Mouse (Mus musculus) stomach, postnatal 0 days (tissue): ENCODE data around the gene Kmt5c.

ENCODE experiments used
- CTCF ChIP-seq: IDR thresholded peaks from 2 replicates; pipeline ENCODE4 v1.5.1; 2016; ENCODE audit warnings: antibody characterized with exemption, low read depth, mild to moderate bottlenecking, moderate library complexity
- EP300 ChIP-seq: optimal IDR thresholded peaks from 2 replicates; pipeline ENCODE3; 2016; ENCODE audit warnings: antibody characterized with exemption

GRCm38 (mm10) chr7:4788499-4789435 lies 48.9 kb downstream of the Kmt5c start:
- TF ChIP-seq CTCF (peak; percentile 59; the same call in 1 of the 2 replicates), EP300 (no peak)
